Mouse (Mus musculus) intestine, postnatal 0 days (tissue): ENCODE measurements around the gene Wdr20. TPM values are rescaled to one million over a fixed set of nuclear protein-coding genes. Genes with fewer than 3 reads are reported as not detected.
A peak's percentile ranks its signal among the peaks of the same experiment; 100 is the strongest.

Experiments used
- ATAC-seq: fragments of 200-750 bp; cut with Nextera tagmentation; 2 replicates; pipeline ENCODE4 v1.8.0; 2017; ENCODE audit warnings: mild to moderate bottlenecking, moderate TSS enrichment, moderate library complexity
- H3K27ac ChIP-seq: fragments of 300-500 bp; sonication (generic); 2 replicates; pipeline ENCODE4 v1.5.1; 2014; ENCODE audit warnings: mild to moderate bottlenecking, low read depth, low read length, moderate library complexity
- H3K27me3 ChIP-seq: fragments of 300-500 bp; sonication (generic); replicated peaks from 2 replicates; pipeline ENCODE4 v1.6.1; 2014; ENCODE audit warnings: low read length, mixed read lengths; ENCODE audit not compliant: control insufficient read depth, insufficient read depth
- H3K36me3 ChIP-seq: fragments of 300-500 bp; sonication (generic); 2 replicates; pipeline ENCODE4 v1.6.1; 2014; ENCODE audit warnings: mild to moderate bottlenecking, moderate library complexity; ENCODE audit not compliant: control insufficient read depth, insufficient read depth
- H3K4me1 ChIP-seq: fragments of 300-500 bp; sonication (generic); replicated peaks from 2 replicates; pipeline ENCODE4 v1.6.1; 2014; ENCODE audit warnings: antibody characterized with exemption, low read length, mixed read lengths; ENCODE audit not compliant: control insufficient read depth, insufficient read depth
- H3K4me2 ChIP-seq: fragments of 300-500 bp; sonication (generic); replicated peaks from 2 replicates; pipeline ENCODE4 v1.6.1; 2014; ENCODE audit warnings: low read depth, mild to moderate bottlenecking, moderate library complexity
- H3K4me3 ChIP-seq: fragments of 300-500 bp; sonication (generic); 2 replicates; pipeline ENCODE4 v1.5.1; 2014; ENCODE audit warnings: low read depth, low read length
- H3K9ac ChIP-seq: fragments of 300-500 bp; sonication (generic); 2 replicates; pipeline ENCODE4 v1.6.1; 2014; ENCODE audit warnings: mild to moderate bottlenecking, low read depth, low read length
- H3K9me3 ChIP-seq: fragments of 300-500 bp; sonication (generic); 2 replicates; pipeline ENCODE4 v1.6.1; 2016; ENCODE audit warnings: mixed run types; ENCODE audit not compliant: control insufficient read depth
- CTCF ChIP-seq: sonication (generic); IDR thresholded peaks from 2 replicates; pipeline ENCODE4 v1.5.1; 2016; ENCODE audit warnings: low read depth, mild to moderate bottlenecking, control low read depth, antibody characterized with exemption, moderate library complexity
- WGBS: fragments of 180-500 bp; shearing (Covaris S2); extraction: QIAGEN DNeasy Blood & Tissue Kit; methylation state at CpG from one replicate; pipeline ENCODE4 v1.1.7; 2014; 5-methylcytosine and 5-hydroxymethylcytosine counted together
- polyA plus RNA-seq: library from polyadenylated mRNA; unstranded; fragments of >200 nt; fragmentation: Nextera tagmentation; extraction: Ambion mirVana; gene quantifications from 2 replicates; pipeline ENCODE4 v1.2.1, GENCODE M21; 2015

The Wdr20 gene
- polyA plus RNA-seq, 1 experiment from 2014 or later, result 12.3 TPM

GRCm38 (mm10) chr12:110706337-110707231 is 31.2 kb upstream of the Wdr20 start:
- peak; percentile 50; the same call in 1 of the 2 replicates for TF ChIP-seq CTCF
- peak overlapping the region; percentile 38 for H3K4me3 ChIP-seq
- H3K27ac ChIP-seq, result peak overlapping the region; percentile 51
- no peaks in the 10 kb centered on the region for H3K9me3 ChIP-seq
- peak overlapping the region; percentile 64 for H3K4me2 ChIP-seq
- peak; percentile 56 for ATAC-seq
- no peaks in the 10 kb centered on the region for H3K27me3 ChIP-seq
- WGBS, result 3% methylated on average over 27 of the region's 27 CpGs
- H3K36me3 ChIP-seq, result no peaks in the 10 kb centered on the region
- peaks cover 8% of the 10 kb centered on the region; the same call in 1 of the 2 replicates for H3K4me1 ChIP-seq
- H3K9ac ChIP-seq, result peak overlapping the region; percentile 2; the same call in 1 of the 2 replicates

GRCm38 (mm10) chr12:110707451-110707850 is 30.3 kb upstream of the Wdr20 start:
- Histone ChIP-seq H3K9me3 (no peaks in the 10 kb centered on the region), H3K4me1 (peaks cover 8% of the 10 kb centered on the region; the same call in 1 of the 2 replicates), H3K27me3 (no peaks in the 10 kb centered on the region), H3K27ac (no peak overlapping the region), H3K4me2 (no peak overlapping the region), H3K4me3 (no peak overlapping the region), H3K36me3 (no peaks in the 10 kb centered on the region), H3K9ac (no peak overlapping the region)
- no peak for TF ChIP-seq CTCF
- no peak for ATAC-seq
- 88% methylated on average over 7 of the region's 7 CpGs for WGBS

- Histone ChIP-seq H3K9ac (no peak overlapping the region), H3K36me3 (no peaks in the 10 kb centered on the region), H3K4me3 (no peak overlapping the region), H3K4me1 (peaks cover 8% of the 10 kb centered on the region; the same call in 1 of the 2 replicates), H3K27ac (no peak overlapping the region), H3K27me3 (no peaks in the 10 kb centered on the region), H3K9me3 (no peaks in the 10 kb centered on the region), H3K4me2 (no peak overlapping the region)
- no peak for TF ChIP-seq CTCF
- ATAC-seq, result no peak
- WGBS, result 53% methylated on average over 5 of the region's 5 CpGs
Measured at GRCm38 (mm10) chr12:110711270-110711669, 26.5 kb upstream of the Wdr20 start.

DNA sequence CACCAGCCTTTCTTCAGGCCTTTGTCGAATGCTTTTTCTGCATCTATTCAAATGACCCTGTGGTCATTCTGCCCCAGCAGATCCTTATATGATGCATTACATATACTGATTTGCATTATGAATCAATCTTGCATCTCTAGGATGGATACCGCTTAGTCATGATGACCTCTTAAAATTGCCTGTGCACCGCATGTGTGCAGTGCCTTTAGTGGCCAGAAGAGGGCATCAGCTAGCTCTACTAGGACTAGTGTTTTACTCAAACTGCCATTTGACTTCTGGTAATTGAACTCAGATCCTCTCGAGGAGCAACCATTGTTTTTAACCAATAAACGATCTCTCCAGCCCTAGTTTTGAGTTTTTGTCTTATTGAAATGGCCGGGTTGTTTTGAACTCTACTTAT is 24.0 kb upstream of the Wdr20 start:
- H3K27ac ChIP-seq, result no peak overlapping the region
- no peaks in the 10 kb centered on the region for H3K9me3 ChIP-seq
- TF ChIP-seq CTCF, result peak; percentile 56
- H3K4me1 ChIP-seq, result no peaks in the 10 kb centered on the region
- no peak overlapping the region for H3K4me2 ChIP-seq
- no peak for ATAC-seq
- H3K27me3 ChIP-seq, result no peaks in the 10 kb centered on the region; the same call in 1 of the 2 replicates
- H3K36me3 ChIP-seq, result no peaks in the 10 kb centered on the region
- H3K4me3 ChIP-seq, result no peak overlapping the region
- WGBS, result 96% methylated on average over 6 of the region's 6 CpGs
- no peak overlapping the region for H3K9ac ChIP-seq

DNA sequence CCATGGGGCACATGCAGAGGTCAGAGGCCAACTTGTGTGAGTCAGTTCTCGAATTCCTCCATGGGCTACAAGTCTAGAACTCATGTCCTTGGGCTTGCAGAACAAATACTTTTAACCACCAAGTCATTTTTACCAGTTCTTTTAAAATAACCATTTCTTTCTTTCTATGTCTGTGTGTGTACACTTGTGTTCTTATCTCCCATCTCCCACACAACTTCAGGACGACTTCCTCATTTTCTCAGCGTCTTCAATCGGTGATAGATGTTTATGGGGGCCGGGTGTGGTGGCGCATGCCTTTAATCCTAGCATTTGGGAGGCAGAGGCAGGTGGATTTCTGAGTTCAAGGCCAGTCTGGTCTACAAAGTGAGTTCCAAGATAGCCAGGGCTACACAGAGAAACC is 23.5 kb upstream of the Wdr20 start:
- H3K9me3 ChIP-seq, result no peaks in the 10 kb centered on the region
- 81% methylated on average over 6 of the region's 6 CpGs for WGBS
- no peaks in the 10 kb centered on the region for H3K36me3 ChIP-seq
- H3K27ac ChIP-seq, result no peak overlapping the region
- no peaks in the 10 kb centered on the region for H3K4me1 ChIP-seq
- H3K4me2 ChIP-seq, result no peak overlapping the region
- no peak for TF ChIP-seq CTCF
- ATAC-seq, result no peak
- no peaks in the 10 kb centered on the region; the same call in 1 of the 2 replicates for H3K27me3 ChIP-seq
- no peak overlapping the region for H3K4me3 ChIP-seq
- no peak overlapping the region for H3K9ac ChIP-seq

- Histone ChIP-seq H3K4me1 (no peaks in the 10 kb centered on the region), H3K4me2 (no peak overlapping the region), H3K27me3 (no peaks in the 10 kb centered on the region; the same call in 1 of the 2 replicates), H3K27ac (no peak overlapping the region), H3K36me3 (no peaks in the 10 kb centered on the region), H3K4me3 (no peak overlapping the region), H3K9me3 (no peaks in the 10 kb centered on the region), H3K9ac (no peak overlapping the region)
- no peak for ATAC-seq
- TF ChIP-seq CTCF, result no peak
- 9% methylated on average over 5 of the region's 5 CpGs for WGBS
Measured at GRCm38 (mm10) chr12:110716004-110716403, 21.7 kb upstream of the Wdr20 start.
